Mouse (Mus musculus) kidney, adult 2 months (tissue): Measurements from ENCODE around the gene Pigr.

ENCODE experiments used
- CTCF ChIP-seq: fragments of 200-500 bp; conservative IDR thresholded peaks from 2 replicates; pipeline ENCODE4 v1.5.1; 2011; ENCODE audit warnings: low read depth, mild to moderate bottlenecking, control low read depth, low read length, moderate library complexity, mixed read lengths; ENCODE audit not compliant: insufficient read depth, insufficient read length
- POLR2A ChIP-seq: fragments of 200-500 bp; IDR thresholded peaks from one replicate; pipeline ENCODE4 v1.6.1; 2011; ENCODE audit warnings: low read depth, low read length, control low read depth

- TF ChIP-seq POLR2A (no peak), CTCF (no peak)
Observed at GRCm38 (mm10) chr1:130838288-130838687, 11.8 kb downstream of the Pigr start.
